Mouse (Mus musculus) hindbrain, embryonic 10.5 days (tissue): ENCODE results near the gene Atxn1. TPM values are rescaled to one million over a fixed set of nuclear protein-coding genes. Genes with fewer than 3 reads are reported as not detected.
A peak's percentile ranks its signal among the peaks of the same experiment; 100 is the strongest.

Experiments
- DNase-seq: peaks from one replicate; pipeline ENCODE4 v3.0.0-alpha.2; 2017; ENCODE audit warnings: low spot score
- H3K27ac ChIP-seq: fragments of 300-500 bp; sonication (generic); 2 replicates; pipeline ENCODE4 v1.5.1; 2016; ENCODE audit warnings: mild to moderate bottlenecking, moderate library complexity
- H3K27me3 ChIP-seq: fragments of 300-500 bp; sonication (generic); 2 replicates; pipeline ENCODE4 v1.6.1; 2016; ENCODE audit warnings: mild to moderate bottlenecking; ENCODE audit not compliant: poor library complexity, insufficient read depth, severe bottlenecking
- H3K36me3 ChIP-seq: fragments of 300-500 bp; sonication (generic); 2 replicates; pipeline ENCODE4 v1.6.1; 2016; ENCODE audit warnings: mild to moderate bottlenecking, moderate library complexity
- H3K4me1 ChIP-seq: fragments of 300-500 bp; sonication (generic); replicated peaks from 2 replicates; pipeline ENCODE4 v1.6.1; 2016; ENCODE audit warnings: mild to moderate bottlenecking
- H3K4me3 ChIP-seq: fragments of 300-500 bp; sonication (generic); 2 replicates; pipeline ENCODE4 v1.5.1; 2016; ENCODE audit warnings: mild to moderate bottlenecking, moderate library complexity
- H3K9me3 ChIP-seq: fragments of 300-500 bp; sonication (generic); 2 replicates; pipeline ENCODE4 v1.6.1; 2016; ENCODE audit warnings: mild to moderate bottlenecking, moderate library complexity
- WGBS: fragments of 180-500 bp; shearing (Covaris S2); methylation state at CpG from one replicate; pipeline ENCODE4 v1.1.7; 2016; 5-methylcytosine and 5-hydroxymethylcytosine counted together
- polyA plus RNA-seq: library from polyadenylated mRNA; unstranded; fragments of >200 nt; fragmentation: Nextera tagmentation; extraction: Ambion mirVana; gene quantifications from 2 replicates; pipeline ENCODE4 v1.2.1, GENCODE M21; 2016

Gene Atxn1
- polyA plus RNA-seq, 1 experiment from 2014 or later: 2.4 TPM

DNA sequence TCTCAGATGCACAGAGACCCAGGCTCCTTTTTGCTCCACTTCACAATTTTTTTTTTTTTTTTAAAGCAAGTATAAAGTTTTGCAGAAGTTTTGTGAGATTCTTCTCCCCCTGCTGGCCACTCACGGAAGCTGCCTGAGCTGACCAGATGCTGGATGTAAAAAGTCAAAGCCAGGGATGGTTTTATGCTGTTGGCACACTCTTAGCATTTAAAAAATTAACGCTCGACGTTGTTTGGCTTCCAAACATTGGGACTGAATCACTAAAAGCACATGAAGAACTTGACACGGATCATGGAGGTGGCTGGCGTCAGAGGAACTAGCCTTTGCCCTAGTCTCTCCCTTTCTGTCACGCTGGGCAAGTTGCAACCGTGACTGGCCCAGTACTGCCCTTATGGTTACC lies 327.5 kb downstream of the Atxn1 start:
- Histone ChIP-seq H3K9me3 (no peaks in the 10 kb centered on the region), H3K27me3 (no peaks in the 10 kb centered on the region), H3K36me3 (no peaks in the 10 kb centered on the region), H3K27ac (no peak overlapping the region), H3K4me1 (no peaks in the 10 kb centered on the region), H3K4me3 (no peak overlapping the region)
- 60% methylated on average over 8 of the region's 8 CpGs for WGBS
- DNase-seq: peak; percentile 43

DNA sequence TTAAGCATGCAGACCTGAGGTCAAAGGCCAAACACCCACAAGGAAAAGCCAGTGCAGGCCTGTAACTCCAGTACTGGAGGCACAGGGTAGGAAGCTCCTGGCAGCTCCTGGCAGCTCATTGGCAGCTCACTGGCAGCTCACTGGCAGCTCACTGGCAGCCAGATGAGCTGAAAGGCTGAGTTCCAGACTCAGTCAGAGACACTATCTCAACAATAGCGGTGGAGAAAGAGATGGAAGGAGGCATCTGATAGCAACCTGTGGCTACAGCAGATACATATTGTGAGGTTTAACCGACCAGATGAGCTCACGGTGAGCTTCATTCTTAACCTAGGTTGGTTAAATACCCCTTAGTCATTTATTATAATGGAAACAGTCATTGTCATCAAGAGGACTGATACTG lies 328.4 kb downstream of the Atxn1 start:
- Histone ChIP-seq H3K27ac (no peak overlapping the region), H3K27me3 (no peaks in the 10 kb centered on the region), H3K9me3 (no peaks in the 10 kb centered on the region), H3K36me3 (no peaks in the 10 kb centered on the region), H3K4me3 (no peak overlapping the region), H3K4me1 (no peaks in the 10 kb centered on the region)
- no peak for DNase-seq
- 90% methylated on average over 3 of the region's 3 CpGs for WGBS

DNA sequence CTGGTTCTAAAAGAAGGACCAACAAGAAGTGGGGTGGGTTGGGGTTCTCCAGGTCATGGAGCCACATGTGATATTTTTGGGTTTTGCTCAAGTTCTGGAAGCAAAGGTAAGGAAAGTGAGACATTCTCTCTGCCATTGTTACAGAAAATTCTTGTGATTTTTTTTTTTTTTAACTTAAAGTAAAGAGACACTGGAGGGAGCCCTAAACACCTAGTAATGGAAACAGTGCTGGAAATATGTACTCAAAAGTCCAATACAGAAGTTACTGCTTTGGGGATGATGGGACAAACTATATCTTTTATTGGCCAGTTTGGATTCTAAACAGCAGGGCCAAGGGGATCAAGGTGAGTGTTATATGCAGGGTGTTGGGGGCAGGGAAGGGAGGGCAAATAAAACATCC lies 330.9 kb downstream of the Atxn1 start:
- Histone ChIP-seq H3K4me3 (no peak overlapping the region), H3K36me3 (no peaks in the 10 kb centered on the region), H3K9me3 (no peaks in the 10 kb centered on the region), H3K4me1 (no peaks in the 10 kb centered on the region), H3K27ac (no peak overlapping the region), H3K27me3 (no peaks in the 10 kb centered on the region)
- DNase-seq: no peak

DNA sequence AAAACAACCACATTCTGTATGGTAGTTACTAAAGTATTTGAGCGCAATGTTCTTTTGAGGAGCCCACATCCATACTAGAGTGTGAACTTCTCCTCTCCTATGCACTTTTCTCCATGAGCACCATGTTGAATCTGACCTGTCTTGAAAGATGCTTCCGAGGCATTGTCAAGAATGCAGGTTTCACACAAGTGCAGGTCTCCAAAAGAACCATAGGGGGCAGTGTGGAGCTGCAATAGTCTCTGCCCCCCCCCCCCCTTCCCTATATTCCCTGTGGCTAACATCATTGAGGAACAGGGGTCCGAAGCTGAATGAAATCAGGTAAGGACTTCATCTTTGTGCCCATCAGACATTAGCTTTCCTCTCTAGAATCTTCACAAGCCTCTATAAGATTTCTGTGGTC lies 332.7 kb downstream of the Atxn1 start:
- Histone ChIP-seq H3K4me1 (0 out of 2 replicates have a peak, but pooled peaks cover 2% of the 10 kb centered on the region), H3K27me3 (no peaks in the 10 kb centered on the region), H3K9me3 (no peaks in the 10 kb centered on the region), H3K36me3 (no peaks in the 10 kb centered on the region), H3K4me3 (no peak overlapping the region), H3K27ac (no peak overlapping the region)
- no peak for DNase-seq
- 85% methylated on average over 3 of the region's 3 CpGs for WGBS

DNA sequence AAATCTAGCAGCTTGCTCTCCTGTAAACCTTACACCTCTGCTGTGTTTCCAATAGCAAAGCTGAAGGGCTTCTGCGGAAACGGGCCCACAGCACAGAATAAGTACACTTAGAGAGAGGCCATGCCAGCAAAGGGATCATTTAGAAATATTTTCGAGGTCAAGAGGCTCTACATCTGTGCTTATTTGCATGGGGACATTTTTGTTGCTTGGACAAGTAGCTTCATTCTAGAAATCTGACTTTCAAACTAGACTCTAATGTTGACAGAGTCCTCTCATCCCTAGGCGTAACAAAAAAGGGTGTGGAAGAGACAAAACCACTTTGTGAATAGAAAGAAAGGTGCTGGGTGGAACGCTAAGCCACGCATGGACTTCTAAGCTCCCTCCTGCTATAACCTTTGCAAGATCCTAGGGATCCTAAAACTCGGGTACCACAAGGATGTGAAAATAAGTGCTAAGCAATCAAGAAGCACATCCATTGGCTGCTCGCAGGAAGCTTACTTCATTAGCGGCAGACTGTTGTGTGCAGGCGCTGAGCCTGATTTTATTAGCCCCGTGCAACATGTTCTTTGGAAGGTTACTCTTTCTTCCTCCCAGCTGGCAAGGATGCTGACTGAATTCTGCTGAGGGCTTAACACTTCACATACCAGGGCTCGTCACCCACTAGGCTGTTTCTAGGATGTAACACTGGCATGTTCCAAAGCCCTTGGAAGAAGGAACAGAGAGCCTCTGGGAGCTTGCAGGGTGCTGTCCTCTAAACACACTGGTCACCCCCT lies 334.1 kb downstream of the Atxn1 start:
- H3K4me3 ChIP-seq: no peak overlapping the region
- no peak overlapping the region for H3K27ac ChIP-seq
- no peaks in the 10 kb centered on the region for H3K36me3 ChIP-seq
- 0 out of 2 replicates have a peak, but pooled peaks cover 2% of the 10 kb centered on the region for H3K4me1 ChIP-seq
- WGBS: 88% methylated on average over 12 of the region's 12 CpGs
- H3K9me3 ChIP-seq: no peaks in the 10 kb centered on the region
- no peaks in the 10 kb centered on the region for H3K27me3 ChIP-seq
- DNase-seq: no peak

DNA sequence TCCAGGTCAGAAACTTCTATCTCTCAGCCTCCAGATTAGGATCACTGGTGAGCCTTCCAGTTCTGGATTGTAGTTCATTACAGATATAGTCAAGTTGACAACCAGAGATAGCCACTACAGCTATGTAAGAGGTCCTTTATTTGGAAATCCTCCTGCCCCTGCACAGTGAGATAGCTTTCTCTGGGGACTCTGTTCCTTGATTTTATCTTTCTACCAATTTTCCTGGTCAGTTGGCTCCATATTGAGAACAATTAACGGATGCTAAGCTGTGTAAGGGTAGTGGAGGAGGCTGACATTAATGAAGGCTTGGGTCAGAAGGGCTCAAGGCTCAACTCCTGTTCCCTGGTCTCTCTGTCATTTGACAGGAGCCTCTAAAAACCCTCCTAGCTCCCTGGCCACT lies 335.1 kb downstream of the Atxn1 start:
- H3K4me1 ChIP-seq: 0 out of 2 replicates have a peak, but pooled peaks cover 2% of the 10 kb centered on the region
- 76% methylated on average over 1 of the region's 1 CpGs for WGBS
- H3K4me3 ChIP-seq: no peak overlapping the region
- no peak overlapping the region for H3K27ac ChIP-seq
- DNase-seq: no peak
- no peaks in the 10 kb centered on the region for H3K36me3 ChIP-seq
- no peaks in the 10 kb centered on the region for H3K27me3 ChIP-seq
- no peaks in the 10 kb centered on the region for H3K9me3 ChIP-seq

DNA sequence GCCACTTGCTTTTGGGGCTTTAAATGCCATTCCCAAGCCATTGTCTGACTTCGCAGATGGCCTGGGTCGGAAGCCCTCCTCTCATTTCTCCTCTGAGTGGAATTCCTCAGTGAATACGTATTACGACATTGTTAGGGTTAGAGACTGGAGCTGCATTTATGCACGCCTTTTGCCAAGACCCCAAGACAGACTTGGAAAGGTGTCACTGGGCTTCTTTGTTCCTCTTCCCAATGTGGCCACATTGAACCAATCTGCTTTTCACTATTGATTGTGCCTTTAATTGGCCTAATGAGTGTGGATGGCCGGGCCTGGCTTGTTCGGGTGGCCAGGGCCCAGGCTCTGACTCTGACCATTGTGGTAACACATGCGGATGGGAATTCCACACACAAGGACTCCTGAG lies 336.5 kb downstream of the Atxn1 start:
- no peaks in the 10 kb centered on the region for H3K27me3 ChIP-seq
- H3K9me3 ChIP-seq: no peaks in the 10 kb centered on the region
- H3K36me3 ChIP-seq: no peaks in the 10 kb centered on the region
- DNase-seq: no peak
- no peak overlapping the region for H3K27ac ChIP-seq
- no peak overlapping the region for H3K4me3 ChIP-seq
- H3K4me1 ChIP-seq: 0 out of 2 replicates have a peak, but pooled peaks cover 2% of the 10 kb centered on the region
- 80% methylated on average over 8 of the region's 8 CpGs for WGBS

DNA sequence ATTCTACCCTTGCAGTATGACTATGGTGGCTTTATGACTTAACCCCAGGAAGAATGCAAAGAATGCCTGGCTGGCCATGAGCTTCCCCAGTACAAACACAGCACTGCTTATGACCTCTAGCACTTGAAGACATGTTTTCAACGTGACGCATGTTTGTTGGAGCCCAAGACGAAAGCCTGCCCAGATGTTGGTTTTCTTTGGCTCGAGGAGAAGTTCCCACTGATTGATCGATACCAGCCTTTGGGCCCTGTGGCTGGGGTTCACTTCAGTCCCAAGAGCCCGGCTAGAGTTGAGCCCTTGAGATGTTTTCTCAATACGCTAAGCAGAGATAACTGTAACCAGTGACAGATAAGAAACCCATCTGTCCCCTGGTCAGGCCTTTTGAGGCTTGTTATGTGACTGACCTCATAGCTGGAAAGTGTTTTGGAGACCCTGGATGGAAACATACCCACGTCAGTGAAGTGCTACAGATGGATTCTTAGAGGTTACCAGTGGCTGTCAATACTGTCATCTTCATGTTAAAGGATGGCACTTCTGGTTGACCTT lies 337.5 kb downstream of the Atxn1 start:
- Histone ChIP-seq H3K27me3 (no peaks in the 10 kb centered on the region), H3K27ac (no peak overlapping the region), H3K4me1 (0 out of 2 replicates have a peak, but pooled peaks cover 2% of the 10 kb centered on the region), H3K36me3 (no peaks in the 10 kb centered on the region), H3K9me3 (no peaks in the 10 kb centered on the region), H3K4me3 (no peak overlapping the region)
- DNase-seq: no peak
- 75% methylated on average over 8 of the region's 8 CpGs for WGBS

DNA sequence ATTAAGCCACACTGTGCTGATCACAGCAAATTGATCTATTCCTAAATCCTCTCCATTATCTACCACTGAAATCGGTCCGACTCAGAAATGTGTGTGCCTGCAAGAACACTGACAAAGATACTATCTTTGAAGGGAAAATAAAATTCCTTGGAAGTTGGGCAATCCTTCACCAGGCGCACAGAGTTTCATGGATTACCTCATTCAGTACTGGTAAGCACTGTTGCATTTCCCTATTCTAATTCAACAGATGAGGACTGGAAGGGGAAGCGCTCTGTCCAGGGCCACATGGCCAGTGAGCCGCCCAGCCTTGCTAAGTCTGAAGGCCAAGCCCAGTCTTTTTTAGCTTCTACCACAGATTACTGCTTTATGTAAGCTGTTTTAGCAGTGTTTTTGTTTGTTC lies 339.1 kb downstream of the Atxn1 start:
- WGBS: 95% methylated on average over 5 of the region's 5 CpGs
- Histone ChIP-seq H3K9me3 (no peaks in the 10 kb centered on the region), H3K36me3 (no peaks in the 10 kb centered on the region), H3K27ac (no peak overlapping the region), H3K4me3 (no peak overlapping the region), H3K27me3 (no peaks in the 10 kb centered on the region), H3K4me1 (0 out of 2 replicates have a peak, but pooled peaks cover 2% of the 10 kb centered on the region)
- no peak for DNase-seq

DNA sequence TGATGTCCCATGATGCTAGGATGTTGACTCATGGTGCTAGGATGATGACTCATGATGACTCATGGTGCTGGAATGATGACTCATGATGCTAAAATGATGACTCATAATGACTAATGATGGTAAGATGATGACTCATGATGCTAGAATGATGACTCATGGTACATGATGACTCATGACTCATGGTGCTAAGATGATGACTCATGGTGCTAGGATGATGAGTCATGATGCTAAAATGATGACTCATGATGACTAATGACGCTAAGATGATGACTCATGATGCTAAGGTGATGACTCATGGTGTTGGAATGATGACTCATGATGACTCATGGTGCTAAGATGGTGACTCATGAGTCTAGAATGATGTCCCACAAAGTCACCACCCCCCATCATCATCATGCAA lies 341.0 kb downstream of the Atxn1 start:
- no peak for DNase-seq
- Histone ChIP-seq H3K27ac (no peak overlapping the region), H3K36me3 (no peaks in the 10 kb centered on the region), H3K27me3 (no peaks in the 10 kb centered on the region), H3K4me1 (peaks cover 11% of the 10 kb centered on the region; the same call in 1 of the 2 replicates), H3K9me3 (no peaks in the 10 kb centered on the region), H3K4me3 (no peak overlapping the region)
- WGBS: 80% methylated on average over 1 of the region's 1 CpGs

DNA sequence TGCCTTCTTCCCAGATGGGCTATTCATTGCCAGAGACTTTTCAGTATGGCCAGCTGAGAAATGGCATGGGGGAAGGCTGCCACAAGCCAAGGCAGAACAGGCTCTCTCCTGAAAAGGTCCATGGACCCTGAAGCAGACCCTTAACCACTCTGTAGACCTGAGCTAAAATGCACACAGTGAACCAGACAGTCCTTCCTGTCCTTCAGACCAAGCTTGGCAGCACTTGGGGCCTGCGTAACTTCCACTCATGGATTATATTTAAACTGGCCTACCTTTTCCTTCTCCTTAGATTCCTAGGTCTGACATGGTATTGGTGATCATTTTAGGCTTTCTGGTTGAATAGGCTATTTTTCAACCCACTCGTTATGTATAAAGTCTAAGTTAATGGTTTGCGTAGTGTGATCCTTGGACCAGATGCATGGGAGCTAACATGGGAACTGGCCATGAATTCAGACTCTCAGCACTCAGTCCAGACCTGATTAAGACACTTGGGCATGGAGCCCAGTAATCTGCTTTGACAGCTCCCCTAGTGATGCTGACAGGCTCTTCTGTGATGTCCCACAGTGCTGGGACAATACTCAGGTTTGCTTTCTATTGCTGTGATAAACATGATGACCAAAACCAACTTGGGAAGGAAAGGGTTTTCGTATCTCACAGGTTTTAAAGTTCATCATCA lies 341.8 kb downstream of the Atxn1 start:
- H3K4me1 ChIP-seq: peaks cover 9% of the 10 kb centered on the region; the same call in 1 of the 2 replicates
- no peak for DNase-seq
- WGBS: 91% methylated on average over 4 of the region's 4 CpGs
- H3K4me3 ChIP-seq: no peak overlapping the region
- no peaks in the 10 kb centered on the region for H3K9me3 ChIP-seq
- no peak overlapping the region for H3K27ac ChIP-seq
- no peaks in the 10 kb centered on the region for H3K27me3 ChIP-seq
- H3K36me3 ChIP-seq: no peaks in the 10 kb centered on the region

DNA sequence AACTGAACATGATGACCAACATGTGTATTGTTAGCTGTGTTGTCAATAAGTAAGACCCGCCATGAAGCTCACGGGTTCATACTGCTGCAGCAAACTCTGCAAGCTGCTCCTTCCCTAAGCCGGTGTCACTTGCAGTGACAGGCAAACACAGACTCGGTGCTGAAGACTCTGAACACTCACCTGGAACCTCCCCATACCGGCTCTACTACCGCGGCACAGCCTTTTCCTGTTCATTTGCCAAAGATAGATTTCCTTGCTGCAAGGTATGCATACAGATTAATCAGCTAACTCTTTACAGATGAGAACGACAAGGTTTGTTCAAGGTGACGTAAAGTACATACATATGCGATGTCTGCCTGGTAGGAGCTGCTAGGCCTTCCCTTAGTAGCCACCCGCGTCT lies 344.1 kb downstream of the Atxn1 start:
- Histone ChIP-seq H3K36me3 (no peaks in the 10 kb centered on the region), H3K4me1 (peaks cover 9% of the 10 kb centered on the region; the same call in 1 of the 2 replicates), H3K4me3 (no peak overlapping the region), H3K27me3 (no peaks in the 10 kb centered on the region), H3K27ac (no peak overlapping the region), H3K9me3 (no peaks in the 10 kb centered on the region)
- 83% methylated on average over 12 of the region's 12 CpGs for WGBS
- no peak for DNase-seq

DNA sequence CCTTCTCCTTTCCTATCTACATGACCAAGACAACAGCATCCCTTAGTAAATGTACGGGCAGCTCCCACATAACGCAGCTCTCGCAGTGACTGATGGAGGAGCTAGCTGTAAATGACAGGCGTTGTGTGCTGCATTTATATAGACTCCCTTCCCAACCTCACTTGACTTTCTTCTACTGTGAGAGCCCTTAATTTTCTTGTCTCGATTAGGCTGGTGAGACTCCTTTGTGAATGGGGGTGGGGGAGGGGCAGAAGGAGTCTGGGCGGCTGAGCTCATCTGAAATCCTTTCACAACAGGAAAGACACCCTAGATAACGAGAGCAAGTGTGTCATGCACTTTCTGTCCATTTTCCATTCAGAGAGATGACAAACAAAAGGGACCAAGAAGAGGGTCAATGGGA lies 344.5 kb downstream of the Atxn1 start:
- 65% methylated on average over 7 of the region's 7 CpGs for whole genome bisulfite sequencing
- Histone ChIP-seq H3K9me3 (no peaks in the 10 kb centered on the region), H3K4me3 (no peak overlapping the region), H3K4me1 (peaks cover 9% of the 10 kb centered on the region; the same call in 1 of the 2 replicates), H3K27ac (no peak overlapping the region), H3K36me3 (no peaks in the 10 kb centered on the region), H3K27me3 (no peaks in the 10 kb centered on the region)
- DNase-seq: no peak
